Mouse (Mus musculus) left cerebral cortex, postnatal 10 days (tissue): ENCODE data around the gene Chst11. TPM values are rescaled to one million over a fixed set of nuclear protein-coding genes. Genes with fewer than 3 reads are reported as not detected.

Source experiments
- DNase-seq, 2 experiments: peaks; one replicate each; pipeline ENCODE4 v3.0.0; 2021 to 2022; ENCODE audit warnings: low spot score in 2 of 2, mixed read lengths in 1 of 2; ENCODE audit errors: extremely low spot score in 1 of 2
- intact Hi-C: fragments of 180-260 bp; cut with DNase I; formaldehyde crosslinking; loops from one replicate; pipeline ENCODE4 v1.15.1; 2025
- total RNA-seq, 2 experiments: library from RNA; stranded (reverse); gene quantifications; 2 replicates each; pipeline ENCODE4 v1.2.3; 2021

Gene Chst11
- total RNA-seq, 2 experiments from 2014 or later: 27.3 to 27.8 TPM

GRCm38 (mm10) chr10:83178151-83178550 is 192.9 kb downstream of the Chst11 start:
- no peak for DNase-seq
- intact Hi-C loops: no loop called here

GRCm38 (mm10) chr10:83178661-83179060 is 193.4 kb downstream of the Chst11 start:
- DNase-seq: no peak
- intact Hi-C loops: no loop called here

GRCm38 (mm10) chr10:83181831-83182572 is 196.7 kb downstream of the Chst11 start:
- intact Hi-C loops: loop anchor here (5.0 kb wide), 1 partner anchor 80 kb away; no protein-coding TSS in a partner anchor
- DNase-seq: no peak

DNA sequence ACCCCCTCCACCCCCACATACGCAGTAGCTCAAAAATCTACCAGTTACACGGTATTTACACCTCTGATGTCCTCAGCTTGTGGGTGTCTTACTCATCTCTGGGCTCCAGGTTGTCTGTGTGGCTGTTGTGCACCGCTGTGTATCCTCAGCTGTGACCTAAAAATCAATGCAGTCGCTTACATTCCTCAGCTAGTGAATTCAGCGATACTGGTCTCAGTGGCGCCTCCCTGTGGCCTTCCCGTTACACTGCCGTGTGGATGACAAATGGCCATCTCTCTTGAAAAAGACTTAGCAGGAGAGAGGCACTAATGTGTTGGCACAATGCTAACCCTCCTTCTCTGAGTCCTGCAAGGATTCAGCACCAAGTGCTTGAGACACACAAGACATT is 197.3 kb downstream of the Chst11 start:
- DNase-seq: peak; percentile 72 to 83
- intact Hi-C loops: loop anchor here (5.0 kb wide), 1 partner anchor 80 kb away; no protein-coding TSS in a partner anchor

DNA sequence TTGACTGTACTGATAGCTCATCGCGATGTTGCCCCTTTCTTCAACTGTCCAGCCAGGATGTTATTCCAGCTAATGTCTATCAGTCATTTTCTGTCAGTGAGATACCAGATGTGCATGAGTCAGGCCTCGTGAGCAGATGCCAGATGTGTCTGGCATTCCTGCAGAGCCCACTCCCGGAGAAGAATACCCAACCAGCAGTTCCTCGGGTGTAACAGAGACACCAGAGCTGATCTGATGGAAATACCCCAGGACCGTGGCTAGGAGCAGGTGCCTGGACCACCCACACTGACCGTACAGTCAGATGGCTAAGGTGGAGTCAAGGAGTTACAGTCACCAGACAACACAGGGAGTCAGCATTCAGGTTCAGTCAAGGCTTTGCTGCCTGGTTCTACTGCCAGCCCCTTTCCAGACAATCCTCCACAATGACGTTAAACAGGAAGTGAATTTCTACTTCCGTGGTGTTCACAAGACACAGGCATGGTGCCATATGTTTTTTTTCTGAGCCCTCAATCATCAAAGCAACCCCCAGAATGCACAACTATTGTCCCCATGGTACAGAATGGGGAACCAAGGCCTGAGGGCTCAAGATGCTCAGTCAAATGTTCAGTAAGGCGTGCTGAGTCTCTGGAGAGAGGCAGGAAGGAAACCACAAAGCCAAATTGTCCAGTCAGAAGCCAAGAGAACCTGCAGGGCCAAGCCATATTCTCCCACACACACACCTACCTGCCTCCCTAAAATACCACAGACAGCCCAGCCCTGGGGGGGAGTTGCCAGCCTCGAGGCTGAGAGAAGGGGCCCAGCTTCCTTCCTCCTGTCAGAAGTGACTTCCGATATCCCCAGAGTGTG is 198.6 kb downstream of the Chst11 start:
- DNase-seq: no peak
- intact Hi-C loops: loop anchor here (5.0 kb wide), 1 partner anchor 82 kb away; no protein-coding TSS in a partner anchor

DNA sequence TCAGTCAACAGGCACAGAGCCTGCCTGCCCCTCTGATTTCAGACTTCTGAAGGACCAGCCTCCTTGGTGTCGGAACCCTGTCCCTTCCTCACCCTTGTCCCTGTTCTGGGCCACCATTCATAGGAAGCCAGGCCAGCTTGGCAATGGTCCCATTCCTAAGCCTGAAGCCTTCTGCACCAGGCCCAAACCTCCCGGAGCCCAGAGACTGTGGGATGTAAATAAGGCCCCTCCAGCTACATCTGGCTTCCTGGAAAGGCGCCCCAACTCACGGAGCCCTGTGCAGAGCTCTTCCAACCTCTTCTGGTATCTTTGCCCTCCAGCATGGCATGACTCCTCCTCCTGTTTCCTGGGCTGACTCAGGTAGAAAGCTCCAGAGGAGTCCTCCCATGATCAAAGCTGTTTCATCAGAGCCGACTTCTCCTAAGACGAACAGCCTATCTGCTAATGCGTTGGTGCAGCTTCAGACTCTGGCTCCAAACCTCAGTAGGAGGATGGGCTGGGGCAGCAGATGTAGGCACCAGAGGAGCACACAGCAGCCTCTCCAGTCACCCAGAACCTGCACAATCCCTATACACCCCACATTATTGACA is 199.3 kb downstream of the Chst11 start:
- DNase-seq: peak; percentile 41 to 69
- intact Hi-C loops: loop anchor here (5.0 kb wide), 2 partner anchors 82 to 272 kb away; no protein-coding TSS in a partner anchor

- DNase-seq: no peak
- intact Hi-C loops: loop anchor here (5.0 kb wide), 1 partner anchor 273 kb away; no protein-coding TSS in a partner anchor
Measured at GRCm38 (mm10) chr10:83185121-83185520, 199.8 kb downstream of the Chst11 start.

DNA sequence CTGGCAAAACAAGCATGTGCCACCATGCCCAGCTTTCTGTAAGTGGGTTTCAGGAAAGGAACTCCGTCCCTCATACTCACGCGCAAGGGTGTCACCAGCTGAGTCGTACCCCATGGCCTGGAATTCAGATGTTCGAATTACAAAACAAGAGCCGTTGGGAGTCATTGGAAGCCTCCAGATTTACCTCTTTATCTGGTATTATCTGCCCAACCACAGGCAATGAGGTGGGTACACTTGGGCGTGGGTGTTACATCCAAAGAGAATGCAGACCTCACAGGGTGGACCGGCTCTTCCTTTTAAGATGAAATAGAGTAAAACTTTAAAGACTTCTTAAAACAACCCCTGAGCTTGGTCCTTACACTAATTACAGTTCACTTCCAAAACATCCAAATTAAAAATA is 200.9 kb downstream of the Chst11 start:
- intact Hi-C loops: loop anchor here (5.0 kb wide), 1 partner anchor 274 kb away; no protein-coding TSS in a partner anchor
- DNase-seq: no peak

GRCm38 (mm10) chr10:83186984-83187383 is 201.7 kb downstream of the Chst11 start:
- intact Hi-C loops: loop anchor here (5.0 kb wide), 1 partner anchor 275 kb away; no protein-coding TSS in a partner anchor
- peak in 1 of 2 experiments; percentile 52 for DNase-seq

- DNase-seq: no peak
- intact Hi-C loops: loop anchor here (5.0 kb wide), 1 partner anchor 277 kb away; no protein-coding TSS in a partner anchor
Measured at GRCm38 (mm10) chr10:83189071-83189470, 203.8 kb downstream of the Chst11 start.

- DNase-seq: no peak
- intact Hi-C loops: loop anchor here (5.0 kb wide), 1 partner anchor 204 kb away; the partner anchor contains the start of gene Chst11
Measured at GRCm38 (mm10) chr10:83191476-83191875, 206.2 kb downstream of the Chst11 start.

DNA sequence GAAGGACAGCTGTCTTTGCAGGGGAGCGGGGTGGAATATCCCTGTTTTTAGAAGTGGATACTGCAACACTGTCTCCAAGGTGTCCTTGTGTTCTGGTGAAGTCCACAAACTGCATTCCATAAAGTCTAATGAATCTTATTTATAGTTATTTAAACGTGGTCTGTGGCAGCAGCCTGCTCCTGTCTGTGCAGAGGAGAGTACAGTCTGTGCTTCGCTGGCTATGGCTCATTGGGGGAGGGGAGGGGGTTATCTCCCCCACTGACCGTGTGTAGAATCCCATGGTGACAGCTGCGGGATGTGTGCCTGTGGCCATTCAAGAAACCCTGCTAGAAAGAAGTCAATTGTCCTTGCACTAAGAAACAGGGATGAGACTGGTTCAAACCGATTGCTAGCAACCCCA is 206.7 kb downstream of the Chst11 start:
- no peak for DNase-seq
- intact Hi-C loops: loop anchor here (5.0 kb wide), 1 partner anchor 205 kb away; the partner anchor contains the start of gene Chst11

GRCm38 (mm10) chr10:83197690-83198336 is 212.5 kb downstream of the Chst11 start:
- intact Hi-C loops: no loop called here
- peak; percentile 40 to 76 for DNase-seq

DNA sequence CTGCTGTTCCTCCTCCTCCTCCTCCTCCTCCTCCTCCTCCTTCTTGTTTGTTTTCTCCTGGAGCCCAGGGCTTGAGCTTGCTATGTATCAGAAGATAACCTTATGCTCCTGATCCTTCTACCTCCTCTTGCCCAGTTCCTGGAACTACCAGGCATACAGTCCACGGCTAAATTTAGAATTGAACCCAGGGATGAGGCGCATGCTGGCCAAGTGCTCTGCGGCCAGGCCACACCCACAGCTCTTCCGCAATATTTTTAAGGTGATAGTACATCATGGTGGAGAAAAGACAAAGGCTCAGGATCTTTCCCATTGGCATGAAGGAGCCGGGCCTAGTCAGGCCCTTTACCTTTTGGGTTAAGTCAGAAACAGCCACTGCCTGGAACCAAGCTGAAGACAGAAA is 213.4 kb downstream of the Chst11 start:
- intact Hi-C loops: no loop called here
- no peak for DNase-seq

DNA sequence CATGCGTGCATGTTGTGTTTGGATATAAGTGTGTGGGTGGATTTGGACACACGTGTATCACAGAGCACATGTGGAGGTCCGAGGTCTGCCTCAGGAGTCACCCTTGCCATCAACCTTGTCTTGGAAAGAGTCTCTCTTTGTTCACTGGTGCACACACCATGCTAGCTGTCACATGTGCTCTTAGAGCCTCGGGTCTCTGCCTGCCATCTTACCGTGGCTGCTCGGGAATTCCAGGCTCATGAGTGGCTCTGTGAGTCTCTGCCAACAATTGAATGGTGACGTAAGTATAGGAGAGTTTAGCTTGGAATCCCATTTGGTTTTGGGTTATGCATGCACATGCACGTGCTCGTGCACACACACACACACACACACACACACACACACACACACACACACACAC is 214.0 kb downstream of the Chst11 start:
- intact Hi-C loops: no loop called here

GRCm38 (mm10) chr10:83201525-83201924 is 216.2 kb downstream of the Chst11 start:
- DNase-seq: no peak
- intact Hi-C loops: loop anchor here (5.0 kb wide), 1 partner anchor 294 kb away; no protein-coding TSS in a partner anchor

More for the DNA sequence above, 214.0 kb downstream of the Chst11 start:
- no peak for DNase-seq

DNA sequence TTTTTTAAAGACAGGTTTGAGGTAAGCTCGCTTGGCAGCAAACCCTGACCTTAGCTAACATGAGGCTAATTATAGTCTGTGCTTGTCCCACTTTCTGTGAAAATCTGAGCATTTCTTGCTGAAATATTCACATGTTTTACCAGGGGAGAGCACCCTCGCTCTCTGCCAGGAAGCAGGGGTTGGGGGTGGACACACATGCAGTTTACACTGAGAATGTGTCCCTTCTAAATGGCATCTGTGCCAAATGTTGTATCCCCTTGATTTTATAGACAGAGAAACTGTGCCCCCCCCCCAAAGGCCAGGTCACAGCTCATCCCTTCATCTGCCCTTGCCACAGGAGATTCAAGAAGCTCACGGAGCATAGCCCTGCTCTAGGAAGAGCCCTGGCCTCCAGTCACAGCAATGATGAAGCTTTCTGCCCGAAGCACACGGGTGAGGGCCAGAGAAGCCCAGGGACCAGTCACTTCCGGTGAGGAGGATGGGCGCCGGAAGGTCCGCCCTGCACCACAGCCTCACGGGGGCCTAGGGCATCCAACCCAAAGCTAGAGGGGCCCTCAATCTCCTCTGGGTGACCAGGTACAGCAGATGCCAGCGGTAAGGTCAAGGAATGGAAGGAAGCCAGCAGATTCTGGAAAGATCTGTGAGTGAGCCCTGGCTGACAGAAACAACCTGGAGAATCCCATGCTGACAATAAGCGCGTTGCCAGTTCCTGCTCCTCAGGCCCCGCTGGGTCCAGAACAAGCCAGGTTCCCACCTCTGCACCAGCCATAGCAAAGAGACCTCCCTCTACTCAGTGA is 217.8 kb downstream of the Chst11 start:
- intact Hi-C loops: loop anchor here (5.0 kb wide), 1 partner anchor 296 kb away; no protein-coding TSS in a partner anchor
- DNase-seq: no peak

GRCm38 (mm10) chr10:83208436-83208835 is 223.1 kb downstream of the Chst11 start:
- DNase-seq: no peak
- intact Hi-C loops: no loop called here
